Mouse (Mus musculus): Measurements from ENCODE around the gene Ankrd13a. TPM values are rescaled to one million over a fixed set of nuclear protein-coding genes. Genes with fewer than 3 reads are reported as not detected.
"Not testable (repeated sequence)": the region's sequence is repeated elsewhere in the genome, so short reads cannot be mapped to it uniquely, and the experiment has no call there.

Ankrd13a gene
- polyA plus RNA-seq, 3 experiments from 2014 or later = 18.9 to 22.4 (median 21.2) TPM

- ATAC-seq = no peak
Observed at GRCm38 (mm10) chr5:114836886-114837285, 62.4 kb downstream of the Ankrd13a start.

GRCm38 (mm10) chr5:114840481-114840880, 66.0 kb downstream of the Ankrd13a start:
- not testable (repeated sequence) for ATAC-seq

- ATAC-seq = not testable (repeated sequence)
Observed at GRCm38 (mm10) chr5:114842155-114842554, 67.7 kb downstream of the Ankrd13a start.

GRCm38 (mm10) chr5:114842674-114843073, 68.2 kb downstream of the Ankrd13a start:
- ATAC-seq = no peak

GRCm38 (mm10) chr5:114844371-114844770, 69.9 kb downstream of the Ankrd13a start:
- ATAC-seq = not testable (repeated sequence)

GRCm38 (mm10) chr5:114851565-114852236, 77.2 kb downstream of the Ankrd13a start:
- ATAC-seq = no peak

GRCm38 (mm10) chr5:114853364-114853763, 78.9 kb downstream of the Ankrd13a start, which contains the start of gene 4930519G04Rik:
TSS of gene 4930519G04Rik (plus strand) at chr5:114853664.
- not testable (repeated sequence) for ATAC-seq

Other genes with a start within 250 kb of the Ankrd13a start
- gene Fam222a, start 206.7 kb upstream of the Ankrd13a start, polyA plus RNA-seq (2017; shearing (Covaris generic)) = not detected
- gene Trpv4, start 116.3 kb upstream of the Ankrd13a start, polyA plus RNA-seq (2017; shearing (Covaris generic)) = under 1 TPM; 0.19 to 0.90 (median 0.47) TPM
- gene Gltp, start 83.7 kb upstream of the Ankrd13a start, polyA plus RNA-seq (2017; shearing (Covaris generic)) = 100 to 1,000 TPM; 220 to 248 (median 235) TPM
- 10 to 100 TPM in 2 of 3 experiments, 1 to 10 TPM in 1; 4.4 to 30.2 (median 13.8) TPM for gene Tchp, start 66.9 kb upstream of the Ankrd13a start, polyA plus RNA-seq (2017; shearing (Covaris generic))
- 100 to 1,000 TPM; 115 to 202 (median 146) TPM for gene Git2, start 840 bp downstream of the Ankrd13a start, polyA plus RNA-seq (2017; shearing (Covaris generic))
- gene 1500011B03Rik, start 48.8 kb downstream of the Ankrd13a start, polyA plus RNA-seq (2017; shearing (Covaris generic)) = 10 to 100 TPM; 41.1 to 61.7 (median 50.2) TPM
- gene 4930519G04Rik, start 79.0 kb downstream of the Ankrd13a start, polyA plus RNA-seq (2017; shearing (Covaris generic)) = not detected
- not detected for gene Gm9936, start 84.0 kb downstream of the Ankrd13a start, polyA plus RNA-seq (2017; shearing (Covaris generic))
- 10 to 100 TPM in 2 of 3 experiments, 1 to 10 TPM in 1; 8.4 to 15.2 (median 12.1) TPM for gene Oasl2, start 122.3 kb downstream of the Ankrd13a start, polyA plus RNA-seq (2017; shearing (Covaris generic))
- 1 to 10 TPM; 1.9 to 3.9 (median 2.6) TPM for gene Oasl1, start 148.6 kb downstream of the Ankrd13a start, polyA plus RNA-seq (2017; shearing (Covaris generic))
- 10 to 100 TPM; 33.3 to 49.6 (median 36.0) TPM for gene 2210016L21Rik, start 167.5 kb downstream of the Ankrd13a start, polyA plus RNA-seq (2017; shearing (Covaris generic))
- gene Hnf1a, start 196.4 kb downstream of the Ankrd13a start, polyA plus RNA-seq (2017; shearing (Covaris generic)) = under 1 TPM in 1 of 3 experiments, not detected in 2; 0.17 TPM
- 10 to 100 TPM; 13.6 to 17.2 (median 15.0) TPM for gene Sppl3, start 236.5 kb downstream of the Ankrd13a start, polyA plus RNA-seq (2017; shearing (Covaris generic))